ENCODE assay signal across 8 mouse cellular contexts in the genomic region with DNA sequence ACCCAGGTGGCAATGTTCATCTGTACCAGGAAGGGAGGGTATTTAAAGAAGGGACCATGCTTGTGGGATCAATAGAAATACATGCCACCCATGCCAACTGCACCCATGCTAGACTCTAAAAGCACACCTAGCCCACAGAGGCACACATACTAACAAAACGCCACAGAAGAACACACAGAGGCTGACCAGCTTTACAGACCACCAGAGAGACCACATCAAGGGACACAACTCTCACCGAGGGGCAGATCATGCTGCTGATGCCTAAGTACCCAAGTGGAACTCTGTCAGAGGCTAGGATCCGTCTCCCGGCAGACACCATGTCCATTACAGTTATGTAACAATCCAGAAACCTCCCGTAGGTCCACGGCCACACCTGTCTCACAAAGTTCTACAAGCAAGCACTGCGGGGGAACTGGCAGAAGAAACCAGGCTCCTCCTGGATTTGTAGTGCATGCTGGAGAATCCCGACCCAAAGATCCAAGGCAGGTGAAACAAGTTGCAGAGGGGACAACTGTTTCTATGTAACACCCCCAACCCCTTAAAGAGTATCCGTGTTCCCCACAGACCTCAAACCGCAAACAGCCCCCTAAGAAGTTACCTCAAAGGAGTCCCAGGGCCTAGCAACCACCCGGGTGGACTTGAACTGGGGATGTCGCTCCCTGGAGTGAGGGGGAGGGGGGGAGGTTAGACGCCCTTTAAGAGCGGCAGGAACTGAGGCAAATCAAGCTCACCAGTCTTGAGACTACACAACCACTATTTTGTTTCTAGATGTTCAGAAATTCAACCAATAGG. TPM values are rescaled to one million over a fixed set of nuclear protein-coding genes. Genes with fewer than 3 reads are reported as not detected.
DNase-seq lines count a peak whose midpoint lies in the region; ATAC-seq and TF ChIP-seq lines count a peak whose summit lies in the region.

No protein-coding gene starts in this region.

- peak overlapping the region; percentile 96 for H3K4me3 ChIP-seq in heart, embryonic 10.5 days
- H3K4me3 ChIP-seq in ES-E14 (ENCODE audit: insufficient read depth in 1 of 2, low read depth in 1 of 2, low read length in 2 of 2, poor library complexity in 1 of 2, severe bottlenecking in 1 of 2), result peak overlapping the region; percentile 73 to 90
- H3K4me3 ChIP-seq in heart, postnatal 0 days (ENCODE audit: low read depth, low read length), result peak overlapping the region; percentile 93
- peak overlapping the region; percentile 79 for H3K4me3 ChIP-seq in liver, embryonic 16.5 days (ENCODE audit: low read depth, low read length)

- no peaks in the 10 kb centered on the region for H3K27me3 ChIP-seq in heart, embryonic 10.5 days (ENCODE audit: insufficient read depth, poor library complexity, severe bottlenecking)
- no peaks in the 10 kb centered on the region for H3K27me3 ChIP-seq in heart, postnatal 0 days (ENCODE audit: control insufficient read depth, insufficient read depth, low read length)
- no peaks in the 10 kb centered on the region for H3K27me3 ChIP-seq in liver, embryonic 16.5 days (ENCODE audit: control insufficient read depth, insufficient read depth, low read depth, low read length)

- DNase-seq in heart, embryonic 10.5 days (ENCODE audit: low spot score), result no peak
- no peak for DNase-seq in heart, postnatal 10 days
- DNase-seq in ES-E14 (ENCODE audit: low read depth, low spot score) (no peak), MN1 (ENCODE audit: low spot score) (no peak), adipocyte (ENCODE audit: low spot score) (no peak)
- no peak for DNase-seq in heart, postnatal 0 days (ENCODE audit: low spot score)
- DNase-seq in retina, embryonic 14.5 days (ENCODE audit: low spot score), result no peak

- no peaks in the 10 kb centered on the region for H3K9me3 ChIP-seq in heart, embryonic 10.5 days
- no peaks in the 10 kb centered on the region for H3K9me3 ChIP-seq in ES-E14 (ENCODE audit: control insufficient read depth, insufficient read depth, low read depth, low read length)
- H3K9me3 ChIP-seq in heart, postnatal 0 days (replicated peaks; ENCODE audit: control insufficient read depth, low read length), result no peaks in the 10 kb centered on the region
- H3K9me3 ChIP-seq in liver, embryonic 16.5 days (replicated peaks; ENCODE audit: control insufficient read depth, low read length), result no peaks in the 10 kb centered on the region

- 0 out of 2 replicates have a peak overlapping the region, but pooled peaks have one; percentile 12 for H3K9ac ChIP-seq in ES-E14 (ENCODE audit: insufficient read depth, low read depth, low read length, poor library complexity, severe bottlenecking)
- H3K9ac ChIP-seq in heart, postnatal 0 days (replicated peaks; ENCODE audit: low read depth, low read length), result peak overlapping the region; percentile 86
- H3K9ac ChIP-seq in liver, embryonic 16.5 days (ENCODE audit: low read depth, low read length), result peak overlapping the region; percentile 91

- no peak for TF ChIP-seq CTCF in heart, postnatal 0 days (IDR thresholded peaks at IDR 0.05; ENCODE audit: low read depth)

- H3K4me2 ChIP-seq in heart, postnatal 0 days (ENCODE audit: low read depth, low read length), result peak overlapping the region; percentile 72
- H3K4me2 ChIP-seq in liver, embryonic 16.5 days (ENCODE audit: low read depth, low read length), result peak overlapping the region; percentile 84

- no peak for TF ChIP-seq EP300 in heart, postnatal 0 days (IDR thresholded peaks at IDR 0.05; ENCODE audit: low read depth)

- H3K4me1 ChIP-seq in heart, embryonic 10.5 days, result peaks cover 54% of the 10 kb centered on the region
- H3K4me1 ChIP-seq in ES-E14 (ENCODE audit: control insufficient read depth in 2 of 2, insufficient read depth in 2 of 2, low read length in 2 of 2, poor library complexity in 1 of 2), result peaks cover 3 to 16% of the 10 kb centered on the region in 2 experiments; a peak in 2 of 4 replicates
- peaks cover 35% of the 10 kb centered on the region for H3K4me1 ChIP-seq in heart, postnatal 0 days (ENCODE audit: control insufficient read depth, insufficient read depth)
- H3K4me1 ChIP-seq in liver, embryonic 16.5 days (ENCODE audit: control insufficient read depth, low read depth, low read length), result peaks cover 56% of the 10 kb centered on the region

- intact Hi-C loops in heart, postnatal 10 days (cut with DNase I), result loop anchor here (5.0 kb wide), 1 partner anchor 80 kb away; a partner anchor contains a TSS

- ATAC-seq in heart, postnatal 0 days (ENCODE audit: insufficient read depth, low read depth), result no peak
- no peak for ATAC-seq in liver, embryonic 16.5 days (ENCODE audit: low read depth)

- H3K36me3 ChIP-seq in heart, embryonic 10.5 days, result peaks cover 16% of the 10 kb centered on the region
- peaks cover 5% of the 10 kb centered on the region; the same call in 1 of the 2 replicates for H3K36me3 ChIP-seq in ES-E14 (ENCODE audit: control insufficient read depth, insufficient read depth, low read length, poor library complexity, severe bottlenecking)
- H3K36me3 ChIP-seq in heart, postnatal 0 days (replicated peaks; ENCODE audit: control insufficient read depth, insufficient read depth, low read length), result no peaks in the 10 kb centered on the region
- H3K36me3 ChIP-seq in liver, embryonic 16.5 days (ENCODE audit: control insufficient read depth, insufficient read depth), result no peaks in the 10 kb centered on the region

- H3K27ac ChIP-seq in heart, embryonic 10.5 days, result no peak overlapping the region
- H3K27ac ChIP-seq in ES-E14 (ENCODE audit: insufficient read depth, low read depth, low read length, poor library complexity, severe bottlenecking), result no peak overlapping the region
- H3K27ac ChIP-seq in heart, postnatal 0 days (ENCODE audit: low read depth), result no peak overlapping the region
- H3K27ac ChIP-seq in liver, embryonic 16.5 days (ENCODE audit: low read length), result 0 out of 2 replicates have a peak overlapping the region, but pooled peaks have one; percentile 17

- 25% methylated on average over 14 of the region's 14 CpGs for WGBS in heart, embryonic 10.5 days
- WGBS in heart, postnatal 0 days, result 14% methylated on average over 14 of the region's 14 CpGs
- 20% methylated on average over 14 of the region's 14 CpGs for WGBS in liver, embryonic 16.5 days (ENCODE audit: insufficient replicate concordance)

- in situ Hi-C loops in ES-E14 (cut with MboI; ENCODE audit: low sequenced_read_pairs in 2 of 2, unreplicated experiment in 2 of 2), result no loop called here

TF ChIP-seq in ES-E14, 5 proteins besides CTCF, POLR2A, EP300 and RAD21:
- TF ChIP-seq CHD2 (IDR thresholded peaks at IDR 0.05; ENCODE audit: low read depth, low read length), result no peak
- TF ChIP-seq MAFK (IDR thresholded peaks at IDR 0.05; ENCODE audit: insufficient read depth, low read depth, low read length), result no peak
- TF ChIP-seq HCFC1 (IDR thresholded peaks at IDR 0.05; ENCODE audit: borderline replicate concordance, insufficient read depth, low read length), result no peak
- TF ChIP-seq ZC3H11A (IDR thresholded peaks at IDR 0.05; ENCODE audit: borderline replicate concordance, low read depth, low read length), result no peak
- no peak for TF ChIP-seq ZNF384 (IDR thresholded peaks at IDR 0.05; ENCODE audit: low read depth, low read length)

RNA-seq across cellular contexts. Expression of a gene that starts 1.2 kb away (rescaled TPM):
- polyA plus RNA-seq in heart, embryonic 10.5 days (2016; fragmentation: Nextera tagmentation; extraction: Ambion mirVana), result 106 and 140 TPM in 2 replicates
- 10 to 100 TPM; 40.9 to 47.6 TPM for total RNA-seq in heart, postnatal 10 days (2021)
- total RNA-seq in ES-E14 (2012; rRNA removed), result 220 TPM in 2 replicates
- total RNA-seq in heart, postnatal 0 days (2014; rRNA removed; ENCODE audit: low replicate concordance), result 21.7 and 21.8 TPM in 2 replicates
- polyA plus RNA-seq in heart, postnatal 0 days (2015; fragmentation: Nextera tagmentation; extraction: Ambion mirVana), result 34.2 and 34.3 TPM in 2 replicates
- 71.2 and 77.1 TPM in 2 replicates for polyA plus RNA-seq in liver, embryonic 16.5 days (2015; fragmentation: Nextera tagmentation; extraction: Ambion mirVana)

RNA-seq across cellular contexts. Expression of a gene that starts 2.1 kb away (rescaled TPM):
- 3.2 and 4.6 TPM in 2 replicates for polyA plus RNA-seq in heart, embryonic 10.5 days (2016; fragmentation: Nextera tagmentation; extraction: Ambion mirVana)
- total RNA-seq in heart, postnatal 10 days (2021), result 10 to 100 TPM; 17.2 to 17.6 TPM
- 20.0 and 22.3 TPM in 2 replicates for total RNA-seq in ES-E14 (2012; rRNA removed)
- total RNA-seq in heart, postnatal 0 days (2014; rRNA removed; ENCODE audit: low replicate concordance), result 6.5 and 10.6 TPM in 2 replicates
- polyA plus RNA-seq in heart, postnatal 0 days (2015; fragmentation: Nextera tagmentation; extraction: Ambion mirVana), result 1.6 and 1.9 TPM in 2 replicates
- polyA plus RNA-seq in liver, embryonic 16.5 days (2015; fragmentation: Nextera tagmentation; extraction: Ambion mirVana), result 1.5 and 2.0 TPM in 2 replicates

Comparison
In these comparisons a context has a peak if more than half of its experiments do, and no peak if none do; other contexts are left out.
1. H3K9ac ChIP-seq: peak in every context shown above with its lines; median percentile 91 in liver, embryonic 16.5 days; 86 in heart, postnatal 0 days; 12 in ES-E14.